Mouse (Mus musculus): ENCODE measurements around the gene Psma6. TPM values are rescaled to one million over a fixed set of nuclear protein-coding genes. Genes with fewer than 3 reads are reported as not detected.

Gene Psma6
- total and polyA plus RNA-seq, 3 experiments: 255 to 309 TPM; not detected in 1

DNA sequence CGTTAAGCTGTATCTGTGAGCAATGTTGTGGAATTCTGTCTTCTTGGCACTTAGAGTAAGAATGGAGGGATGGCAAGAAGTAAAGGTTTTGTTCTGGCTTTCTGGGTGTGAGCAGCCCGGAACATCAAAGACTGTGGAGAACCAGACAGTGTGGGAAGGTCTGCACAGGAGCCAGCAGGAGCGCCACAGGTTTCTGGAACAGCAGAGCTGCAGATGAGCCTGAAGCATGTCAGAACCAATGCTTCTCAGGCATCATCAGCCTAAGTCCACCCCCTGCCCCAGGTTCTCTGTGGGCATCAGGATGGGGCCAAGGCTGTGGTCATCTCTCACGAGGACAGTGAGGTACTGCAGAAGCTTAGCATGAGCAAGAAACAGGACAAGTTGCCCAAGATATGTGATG, 12.5 kb downstream of the Psma6 start:
- peaks cover 0 to 17% of the 10 kb centered on the region in 2 experiments; a peak in 2 of 4 replicates for H3K36me3 ChIP-seq (ENCODE audit: control insufficient read depth in 1 of 2, insufficient read depth in 2 of 2, low read length in 2 of 2)
- TF ChIP-seq MYC (IDR thresholded peaks at IDR 0.05; ENCODE audit: low read depth, low read length) (no peak), MAZ (IDR thresholded peaks at IDR 0.05; ENCODE audit: low read depth, low read length) (no peak), NELFE (IDR thresholded peaks at IDR 0.05; ENCODE audit: low read depth, low read length) (no peak), SIN3A (IDR thresholded peaks at IDR 0.05; ENCODE audit: low read length) (no peak), TAL1 (IDR thresholded peaks at IDR 0.05; ENCODE audit: low read length) (no peak), UBTF (IDR thresholded peaks at IDR 0.05; ENCODE audit: borderline replicate concordance, insufficient read depth, low read depth, low read length) (no peak), ZMIZ1 (IDR thresholded peaks at IDR 0.05; ENCODE audit: low read depth, low read length) (no peak), BHLHE40 (IDR thresholded peaks at IDR 0.05; ENCODE audit: borderline replicate concordance, low read depth, low read length) (no peak), EP300 (IDR thresholded peaks at IDR 0.05; ENCODE audit: low read depth in 1 of 2, low read length in 2 of 2) (no peak), HCFC1 (IDR thresholded peaks at IDR 0.05; ENCODE audit: low read depth, low read length) (no peak), JUND (IDR thresholded peaks at IDR 0.05; ENCODE audit: low read depth, low read length) (no peak), MAFK (IDR thresholded peaks at IDR 0.05; ENCODE audit: borderline replicate concordance, low read depth, low read length) (no peak), TBP (IDR thresholded peaks at IDR 0.05; ENCODE audit: low read depth, low read length) (no peak)
- no peaks in the 10 kb centered on the region for H3K27me3 ChIP-seq (ENCODE audit: control insufficient read depth in 1 of 2, insufficient read depth in 2 of 2, low read length in 2 of 2)
- DNase-seq (ENCODE audit: low read depth, low spot score): no peak
- H3K79me2 ChIP-seq (ENCODE audit: control insufficient read depth, insufficient read depth, low read length, poor library complexity): peaks cover 26% of the 10 kb centered on the region
- H3K9me3 ChIP-seq (replicated peaks; ENCODE audit: insufficient read depth, low read length): no peaks in the 10 kb centered on the region
- H3K27ac ChIP-seq (ENCODE audit: control insufficient read depth, low read depth, low read length): no peak overlapping the region
- H3K4me1 ChIP-seq (ENCODE audit: control insufficient read depth in 1 of 2, insufficient read depth in 2 of 2, low read length in 2 of 2): peaks cover 15 to 16% of the 10 kb centered on the region in 2 experiments
- no peak overlapping the region for H3K4me3 ChIP-seq (ENCODE audit: control insufficient read depth in 1 of 2, insufficient read depth in 1 of 2, low read depth in 2 of 2, low read length in 2 of 2)
- H3K9ac ChIP-seq (ENCODE audit: control insufficient read depth, low read depth, low read length, poor library complexity, severe bottlenecking): no peak overlapping the region

DNA sequence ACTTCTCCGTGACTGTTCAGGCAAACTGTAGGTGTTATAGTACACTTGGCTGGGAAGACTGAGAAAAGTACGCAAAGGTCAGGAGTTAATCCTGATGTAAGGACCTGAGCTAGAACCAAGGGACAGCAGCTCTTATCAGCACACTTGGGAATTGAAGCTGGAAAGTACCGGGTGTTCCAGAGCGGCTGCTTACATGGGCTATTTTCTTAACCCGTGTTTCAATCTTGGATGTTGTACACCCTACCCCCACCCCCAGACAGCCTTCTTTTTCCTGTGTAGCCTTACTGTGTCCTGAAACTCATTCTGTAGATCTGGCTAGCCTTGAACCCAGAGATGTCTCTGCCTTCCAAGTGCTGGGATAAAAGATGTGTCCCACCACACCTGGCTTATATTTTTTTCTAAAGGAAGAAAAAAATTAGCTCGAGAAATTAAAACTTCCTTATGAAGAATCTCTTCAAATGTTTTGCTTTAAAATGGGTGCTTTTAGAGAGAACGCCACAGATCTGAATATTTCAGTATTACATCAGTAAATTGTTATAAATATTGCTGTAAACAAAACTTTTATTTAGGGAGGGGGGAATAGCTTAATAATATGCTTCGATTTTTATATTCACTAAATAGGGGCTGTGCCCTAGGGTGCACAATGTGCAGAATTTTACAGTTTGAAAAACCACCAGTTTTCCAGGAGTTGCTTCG, 13.7 kb downstream of the Psma6 start:
- H3K27ac ChIP-seq (ENCODE audit: control insufficient read depth, low read depth, low read length): peak overlapping the region; percentile 91
- H3K4me1 ChIP-seq (ENCODE audit: control insufficient read depth in 1 of 2, insufficient read depth in 2 of 2, low read length in 2 of 2): peaks cover 8% of the 10 kb centered on the region in 2 experiments
- peaks cover 34% of the 10 kb centered on the region for H3K79me2 ChIP-seq (ENCODE audit: control insufficient read depth, insufficient read depth, low read length, poor library complexity)
- no peaks in the 10 kb centered on the region for H3K27me3 ChIP-seq (ENCODE audit: control insufficient read depth in 1 of 2, insufficient read depth in 2 of 2, low read length in 2 of 2)
- no peaks in the 10 kb centered on the region for H3K9me3 ChIP-seq (replicated peaks; ENCODE audit: insufficient read depth, low read length)
- H3K4me3 ChIP-seq (ENCODE audit: control insufficient read depth in 1 of 2, insufficient read depth in 1 of 2, low read depth in 2 of 2, low read length in 2 of 2): peak overlapping the region; percentile 97 to 98
- DNase-seq (ENCODE audit: low read depth, low spot score): peak; percentile 21
- peak overlapping the region; percentile 81 for H3K9ac ChIP-seq (ENCODE audit: control insufficient read depth, low read depth, low read length, poor library complexity, severe bottlenecking)
- TF ChIP-seq ELF1 (IDR thresholded peaks at IDR 0.05; ENCODE audit: low read depth, low read length) (no peak), UBTF (IDR thresholded peaks at IDR 0.05; ENCODE audit: borderline replicate concordance, insufficient read depth, low read depth, low read length) (no peak), CHD1 (IDR thresholded peaks at IDR 0.05; ENCODE audit: low read depth, low read length) (peak; percentile 95), MAZ (IDR thresholded peaks at IDR 0.05; ENCODE audit: low read depth, low read length) (peak; percentile 53; the same call in 1 of the 2 replicates), MAX (IDR thresholded peaks at IDR 0.05; ENCODE audit: low read length) (no peak), EP300 (IDR thresholded peaks at IDR 0.05; ENCODE audit: low read depth in 1 of 2, low read length in 2 of 2) (no peak)
- H3K36me3 ChIP-seq (ENCODE audit: control insufficient read depth in 1 of 2, insufficient read depth in 2 of 2, low read length in 2 of 2): peaks cover 4 to 14% of the 10 kb centered on the region in 2 experiments; a peak in 3 of 4 replicates

Data from MEL (cell line).